Mouse (Mus musculus) heart, embryonic 16.5 days (tissue): ENCODE measurements around the gene Foxl1. TPM values are rescaled to one million over a fixed set of nuclear protein-coding genes. Genes with fewer than 3 reads are reported as not detected.

Source experiments
- ATAC-seq: fragments of 200-750 bp; cut with Nextera tagmentation; replicated peaks from 2 replicates; pipeline ENCODE4 v1.8.0; 2017; ENCODE audit warnings: moderate number of reproducible peaks; ENCODE audit not compliant: insufficient read depth, low FRiP score; ENCODE audit errors: extremely low read depth
- H3K27ac ChIP-seq: fragments of 300-500 bp; sonication (generic); 2 replicates; pipeline ENCODE4 v1.5.1; 2014; ENCODE audit warnings: mild to moderate bottlenecking, low read length, control low read depth, moderate library complexity
- H3K27me3 ChIP-seq: fragments of 300-500 bp; sonication (generic); 2 replicates; pipeline ENCODE4 v1.6.1; 2014; ENCODE audit warnings: low read length, mixed read lengths; ENCODE audit not compliant: control insufficient read depth, insufficient read depth
- H3K36me3 ChIP-seq: fragments of 300-500 bp; sonication (generic); 2 replicates; pipeline ENCODE4 v1.6.1; 2014; ENCODE audit not compliant: control insufficient read depth, insufficient read depth
- H3K4me1 ChIP-seq: fragments of 300-500 bp; sonication (generic); 2 replicates; pipeline ENCODE4 v1.6.1; 2014; ENCODE audit warnings: low read length, mixed read lengths; ENCODE audit not compliant: control insufficient read depth, insufficient read depth
- H3K4me2 ChIP-seq: fragments of 300-500 bp; sonication (generic); 2 replicates; pipeline ENCODE4 v1.6.1; 2014; ENCODE audit warnings: low read depth, mild to moderate bottlenecking, control low read depth, low read length
- H3K4me3 ChIP-seq: fragments of 300-500 bp; sonication (generic); 2 replicates; pipeline ENCODE4 v1.5.1; 2014; ENCODE audit warnings: mild to moderate bottlenecking, control low read depth, low read length
- H3K9ac ChIP-seq: fragments of 300-500 bp; sonication (generic); 2 replicates; pipeline ENCODE4 v1.6.1; 2014; ENCODE audit warnings: low read length, control low read depth
- H3K9me3 ChIP-seq: fragments of 300-500 bp; sonication (generic); replicated peaks from 2 replicates; pipeline ENCODE4 v1.6.1; 2016; ENCODE audit warnings: low read length; ENCODE audit not compliant: control insufficient read depth
- WGBS: fragments of 180-500 bp; shearing (Covaris S2); extraction: QIAGEN DNeasy Blood & Tissue Kit; methylation state at CpG from one replicate; pipeline ENCODE4 v1.1.7; 2014; 5-methylcytosine and 5-hydroxymethylcytosine counted together
- polyA plus RNA-seq: library from polyadenylated mRNA; unstranded; fragments of >200 nt; fragmentation: Nextera tagmentation; extraction: Ambion mirVana; gene quantifications from 2 replicates; pipeline ENCODE4 v1.2.1, GENCODE M21; 2015

Foxl1 gene
- polyA plus RNA-seq, 1 experiment from 2014 or later, result 0.49 TPM

GRCm38 (mm10) chr8:121120456-121121419 is 7.0 kb upstream of the Foxl1 start:
- Histone ChIP-seq H3K36me3 (no peaks in the 10 kb centered on the region), H3K4me2 (peak overlapping the region; percentile 46), H3K4me3 (peak overlapping the region; percentile 66), H3K9ac (peak overlapping the region; percentile 56), H3K27me3 (peaks cover 85% of the 10 kb centered on the region), H3K9me3 (peaks cover 5% of the 10 kb centered on the region), H3K4me1 (no peaks in the 10 kb centered on the region; the same call in 1 of the 2 replicates), H3K27ac (0 out of 2 replicates have a peak overlapping the region, but pooled peaks have one; percentile 14)
- 28% methylated on average over 17 of the region's 17 CpGs for WGBS
- ATAC-seq, result no peak

DNA sequence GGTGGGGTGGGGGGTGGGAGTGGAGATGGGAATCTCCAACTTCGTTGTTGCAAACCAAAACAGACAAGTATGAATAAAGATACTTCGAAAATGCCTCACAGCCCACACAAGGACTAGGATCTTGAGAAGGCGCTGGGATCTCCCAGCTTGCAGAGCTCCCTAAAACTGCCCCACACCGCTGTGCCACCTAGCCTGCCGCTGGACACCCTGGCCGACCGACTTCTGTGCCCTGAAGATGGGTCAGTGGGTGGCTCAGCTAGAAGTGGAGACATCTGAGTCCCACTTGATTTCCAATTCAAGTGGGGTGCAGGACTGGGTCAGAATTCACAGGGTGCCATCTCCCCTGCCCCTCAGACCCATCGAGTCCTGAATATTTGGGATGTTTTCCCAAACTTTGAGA is 6.0 kb upstream of the Foxl1 start:
- no peak overlapping the region for H3K27ac ChIP-seq
- H3K9me3 ChIP-seq, result peaks cover 3% of the 10 kb centered on the region
- no peak overlapping the region for H3K9ac ChIP-seq
- H3K4me3 ChIP-seq, result no peak overlapping the region
- H3K4me2 ChIP-seq, result no peak overlapping the region
- ATAC-seq, result no peak
- 48% methylated on average over 8 of the region's 8 CpGs for WGBS
- H3K36me3 ChIP-seq, result no peaks in the 10 kb centered on the region
- no peaks in the 10 kb centered on the region; the same call in 1 of the 2 replicates for H3K4me1 ChIP-seq
- H3K27me3 ChIP-seq, result peaks cover 86% of the 10 kb centered on the region

- Histone ChIP-seq H3K36me3 (no peaks in the 10 kb centered on the region), H3K27me3 (peaks cover 86% of the 10 kb centered on the region), H3K4me3 (no peak overlapping the region), H3K9ac (no peak overlapping the region), H3K27ac (no peak overlapping the region), H3K4me1 (no peaks in the 10 kb centered on the region; the same call in 1 of the 2 replicates), H3K4me2 (no peak overlapping the region), H3K9me3 (no peaks in the 10 kb centered on the region)
- no peak for ATAC-seq
- WGBS, result 41% methylated on average over 7 of the region's 7 CpGs
Measured at GRCm38 (mm10) chr8:121122368-121122767, 5.4 kb upstream of the Foxl1 start.

DNA sequence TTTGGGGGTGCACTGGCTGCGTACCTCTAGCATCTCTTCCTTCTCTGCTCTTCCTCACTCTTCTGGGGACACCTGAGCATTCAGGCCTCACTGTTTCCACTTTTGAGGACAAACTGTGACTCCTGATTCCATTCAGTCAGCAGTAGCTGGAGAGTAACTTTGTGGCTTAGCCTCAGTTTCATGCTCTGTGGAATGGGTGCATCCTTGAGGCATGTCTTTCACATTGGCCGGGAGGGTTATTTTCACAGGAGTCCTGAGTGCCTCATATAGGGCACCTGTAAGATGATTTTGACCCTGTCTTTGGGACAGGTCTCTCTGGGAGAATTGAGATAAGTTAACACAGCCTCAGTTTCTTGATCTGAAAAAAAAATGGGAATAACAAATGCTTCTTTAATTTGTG is 4.6 kb upstream of the Foxl1 start:
- ATAC-seq, result no peak
- Histone ChIP-seq H3K9ac (no peak overlapping the region), H3K4me1 (peaks cover 6% of the 10 kb centered on the region; the same call in 1 of the 2 replicates), H3K9me3 (no peaks in the 10 kb centered on the region), H3K27ac (no peak overlapping the region), H3K4me3 (no peak overlapping the region), H3K27me3 (peaks cover 87% of the 10 kb centered on the region), H3K36me3 (no peaks in the 10 kb centered on the region), H3K4me2 (no peak overlapping the region)
- WGBS, result 67% methylated on average over 2 of the region's 2 CpGs

- Histone ChIP-seq H3K9me3 (no peaks in the 10 kb centered on the region), H3K4me3 (no peak overlapping the region; the same call in 1 of the 2 replicates), H3K4me2 (peak overlapping the region; percentile 65), H3K27me3 (peaks cover 93% of the 10 kb centered on the region), H3K4me1 (peaks cover 8% of the 10 kb centered on the region; the same call in 1 of the 2 replicates), H3K9ac (no peak overlapping the region), H3K27ac (peak overlapping the region; percentile 70), H3K36me3 (no peaks in the 10 kb centered on the region)
- ATAC-seq, result peak; percentile 15; the same call in 1 of the 2 replicates
- WGBS, result 8% methylated on average over 17 of the region's 17 CpGs
Measured at GRCm38 (mm10) chr8:121124547-121125239, 3.0 kb upstream of the Foxl1 start.

DNA sequence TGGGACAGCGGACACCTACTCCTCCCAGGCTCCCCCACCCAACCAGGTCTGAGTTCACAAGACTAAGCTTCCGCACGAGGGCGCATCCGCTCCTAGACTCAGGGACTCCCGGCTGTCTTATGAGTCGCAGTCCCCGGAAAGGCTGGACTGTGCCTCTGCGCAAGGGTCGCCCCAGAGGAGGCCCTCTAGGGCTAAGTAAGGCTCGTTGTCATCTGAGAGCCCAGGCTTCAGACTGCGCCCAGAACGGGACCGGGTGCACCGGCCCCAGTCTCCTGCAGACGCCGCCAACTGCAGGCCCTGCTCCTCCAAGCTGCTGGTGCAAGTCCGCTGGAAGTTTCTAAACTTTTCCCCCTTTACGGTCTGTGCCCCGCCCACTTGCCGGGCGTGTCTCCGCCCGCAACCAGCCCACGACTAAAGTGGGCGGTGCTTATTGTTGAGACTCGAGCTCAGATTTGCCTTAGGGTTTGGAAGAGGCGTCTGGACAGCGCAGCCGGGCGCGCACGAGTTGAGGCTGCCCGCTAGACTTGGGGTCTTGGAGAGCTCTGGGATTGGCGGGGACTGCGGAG is 2.3 kb upstream of the Foxl1 start:
- Histone ChIP-seq H3K27ac (peak overlapping the region; percentile 70), H3K9ac (peak overlapping the region; percentile 59), H3K9me3 (no peaks in the 10 kb centered on the region), H3K36me3 (no peaks in the 10 kb centered on the region), H3K27me3 (peaks cover 93% of the 10 kb centered on the region), H3K4me2 (peak overlapping the region; percentile 65), H3K4me1 (peaks cover 8% of the 10 kb centered on the region; the same call in 1 of the 2 replicates), H3K4me3 (peak overlapping the region; percentile 46)
- under 1% methylated on average over 35 of the region's 36 CpGs for WGBS
- ATAC-seq, result peak; percentile 80

GRCm38 (mm10) chr8:121126191-121126590 is 1.5 kb upstream of the Foxl1 start:
- no peak overlapping the region for H3K9ac ChIP-seq
- peaks cover 93% of the 10 kb centered on the region for H3K27me3 ChIP-seq
- no peaks in the 10 kb centered on the region for H3K36me3 ChIP-seq
- H3K4me3 ChIP-seq, result peak overlapping the region; percentile 46; the same call in 1 of the 2 replicates
- ATAC-seq, result no peak
- H3K9me3 ChIP-seq, result no peaks in the 10 kb centered on the region
- 22% methylated on average over 6 of the region's 6 CpGs for WGBS
- peaks cover 8% of the 10 kb centered on the region; the same call in 1 of the 2 replicates for H3K4me1 ChIP-seq
- H3K27ac ChIP-seq, result no peak overlapping the region
- peak overlapping the region; percentile 65; the same call in 1 of the 2 replicates for H3K4me2 ChIP-seq

GRCm38 (mm10) chr8:121126694-121127093 is 1.0 kb upstream of the Foxl1 start:
- Histone ChIP-seq H3K27ac (no peak overlapping the region), H3K4me2 (no peak overlapping the region), H3K4me3 (no peak overlapping the region), H3K36me3 (no peaks in the 10 kb centered on the region), H3K27me3 (peaks cover 89% of the 10 kb centered on the region), H3K4me1 (peaks cover 8% of the 10 kb centered on the region; the same call in 1 of the 2 replicates), H3K9me3 (no peaks in the 10 kb centered on the region), H3K9ac (no peak overlapping the region)
- WGBS, result 21% methylated on average over 6 of the region's 6 CpGs
- no peak for ATAC-seq
